Mouse (Mus musculus) thymus, adult 2 months (tissue): ENCODE results near the gene Slc9a7.

ENCODE experiments used
- CTCF ChIP-seq: fragments of 200-500 bp; IDR thresholded peaks from 2 replicates; pipeline ENCODE4 v1.5.1; 2012; ENCODE audit warnings: mild to moderate bottlenecking, control low read depth, low read length, moderate library complexity, borderline replicate concordance; ENCODE audit not compliant: control insufficient read depth, poor library complexity, insufficient read depth; ENCODE audit errors: extremely low read depth
- POLR2A ChIP-seq: fragments of 200-500 bp; IDR thresholded peaks from 2 replicates; pipeline ENCODE4 v1.6.1; 2012; ENCODE audit warnings: mild to moderate bottlenecking, low read length, control low read depth, moderate library complexity; ENCODE audit not compliant: control insufficient read depth, poor library complexity, insufficient read depth; ENCODE audit errors: extremely low read depth

DNA sequence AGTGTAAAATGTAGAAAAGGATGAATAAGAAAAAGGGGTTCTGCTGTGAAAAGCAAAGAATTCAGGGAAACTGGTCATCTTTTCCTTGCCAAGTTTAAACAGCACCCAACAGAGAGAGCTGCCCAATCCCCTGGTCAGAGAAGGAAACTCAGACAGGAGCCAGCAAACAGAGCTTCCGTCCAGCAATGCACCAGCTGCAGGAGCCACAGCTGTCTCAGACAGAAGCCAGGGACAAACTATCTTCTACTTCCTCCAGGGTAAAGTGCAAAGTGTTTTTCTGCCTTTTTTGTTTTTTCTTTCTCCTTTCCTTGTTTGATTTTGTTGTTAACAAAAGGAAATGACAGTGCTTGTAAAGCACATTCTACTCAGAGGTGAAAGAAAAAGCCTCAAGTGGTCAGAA, 131.3 kb downstream of the Slc9a7 start:
- TF ChIP-seq CTCF (no peak), POLR2A (no peak)
